Mouse (Mus musculus) telencephalon, adult 2 months (tissue): ENCODE measurements around the gene Unc13c.

Source experiments
- DNase-seq: peaks from one replicate; pipeline ENCODE4 v3.0.0-alpha.2; 2011; ENCODE audit warnings: low read depth, low spot score

Gene Unc13c

DNA sequence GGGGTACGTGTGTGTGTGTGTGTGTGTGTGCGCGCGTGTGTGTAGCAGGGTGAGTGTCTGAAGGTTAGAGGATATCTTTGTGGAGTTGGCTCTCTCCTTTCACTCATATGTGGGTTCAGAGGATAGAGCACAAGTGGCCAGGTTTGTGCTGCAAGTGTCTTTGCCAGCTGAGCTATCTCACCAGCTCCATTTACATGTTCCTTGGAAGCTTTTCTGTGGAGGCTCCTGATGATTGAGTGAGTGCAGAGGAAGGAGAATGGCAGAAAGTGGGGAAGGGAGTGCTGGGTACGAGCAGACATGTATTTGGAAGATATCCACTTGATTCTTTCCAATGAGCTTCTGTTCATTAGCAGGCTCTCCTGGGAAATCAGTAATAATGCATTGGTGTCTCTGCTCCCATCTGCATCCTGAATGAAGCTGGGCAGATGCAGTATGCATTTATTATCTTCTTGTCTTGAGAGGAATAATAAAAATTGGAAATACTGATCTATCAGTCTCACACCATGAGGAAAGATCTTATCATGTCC lies 86.3 kb downstream of the Unc13c start:
- no peak for DNase-seq

DNA sequence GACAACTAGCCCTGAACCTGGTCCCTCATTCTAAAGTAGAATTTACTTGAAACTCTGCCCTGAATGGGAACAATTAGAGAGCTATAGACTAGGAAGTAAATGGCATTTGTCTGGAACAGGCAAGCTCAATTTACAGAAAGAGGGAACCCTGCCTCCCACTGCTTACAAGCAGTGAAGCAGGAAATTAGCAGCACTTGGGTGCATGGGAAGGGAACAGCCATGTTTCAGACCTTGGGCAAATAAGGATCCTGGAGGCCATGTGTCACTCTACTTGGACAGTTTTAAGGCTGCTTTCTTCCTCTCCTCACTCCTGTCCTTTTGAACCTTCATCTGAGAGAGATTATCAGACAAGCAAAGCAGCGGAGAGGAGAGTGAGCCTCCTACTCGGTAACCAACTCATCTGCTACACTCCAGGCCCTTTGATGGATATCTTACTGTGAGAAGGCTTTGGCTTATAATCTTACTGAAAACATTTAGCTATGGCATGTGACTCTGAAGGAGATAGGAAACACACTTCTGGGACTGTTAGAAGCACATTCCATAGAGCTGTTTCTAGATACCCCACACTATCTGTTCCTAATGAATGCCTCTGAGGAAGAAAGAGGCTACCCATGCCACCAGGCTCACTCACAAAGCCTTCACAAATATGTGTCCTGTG lies 101.2 kb downstream of the Unc13c start:
- DNase-seq: no peak

DNA sequence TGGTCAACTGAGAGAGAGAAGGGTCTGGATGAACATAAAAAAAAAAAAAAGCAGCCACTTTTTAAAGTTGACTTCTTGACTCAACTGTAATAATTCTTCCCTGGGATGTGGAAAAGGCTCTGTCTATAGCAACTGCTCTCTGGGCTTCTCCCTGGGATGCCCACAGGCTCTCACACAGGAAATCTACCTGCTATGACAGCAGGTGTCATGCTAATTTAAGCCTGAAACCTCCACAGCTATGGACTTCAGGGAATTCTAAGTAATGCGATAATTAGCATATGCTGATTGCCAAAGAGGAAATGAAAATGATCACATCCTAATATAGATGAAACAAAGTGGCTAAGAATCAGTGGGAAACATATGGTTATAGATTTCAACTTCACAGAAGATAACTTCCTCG lies 102.1 kb downstream of the Unc13c start:
- no peak for DNase-seq

DNA sequence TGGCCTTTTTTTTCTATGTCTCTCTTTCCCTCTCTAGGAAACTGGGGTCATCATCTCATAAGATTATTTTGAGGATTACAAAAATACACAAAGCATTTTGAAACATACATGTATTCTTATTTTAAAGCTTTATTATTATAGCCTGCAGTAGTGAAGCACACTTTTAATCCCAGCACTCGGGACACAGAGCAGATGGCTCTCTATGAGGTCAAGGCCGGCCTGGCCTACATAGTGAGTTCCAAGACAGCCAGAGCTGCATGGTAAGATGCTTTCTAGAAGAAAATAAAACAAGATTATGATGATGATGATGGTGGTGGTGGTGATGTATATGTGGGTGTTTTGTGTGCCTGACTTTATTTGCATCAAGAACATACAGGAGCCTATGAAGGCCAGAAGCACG lies 109.3 kb downstream of the Unc13c start:
- no peak for DNase-seq

GRCm38 (mm10) chr9:73854281-73854680 lies 114.5 kb downstream of the Unc13c start:
- no peak for DNase-seq

GRCm38 (mm10) chr9:73806681-73807080 lies 162.1 kb downstream of the Unc13c start:
- no peak for DNase-seq

GRCm38 (mm10) chr9:73774616-73775015 lies 194.2 kb downstream of the Unc13c start:
- DNase-seq: no peak

GRCm38 (mm10) chr9:73755185-73755584 lies 213.6 kb downstream of the Unc13c start:
- no peak for DNase-seq

DNA sequence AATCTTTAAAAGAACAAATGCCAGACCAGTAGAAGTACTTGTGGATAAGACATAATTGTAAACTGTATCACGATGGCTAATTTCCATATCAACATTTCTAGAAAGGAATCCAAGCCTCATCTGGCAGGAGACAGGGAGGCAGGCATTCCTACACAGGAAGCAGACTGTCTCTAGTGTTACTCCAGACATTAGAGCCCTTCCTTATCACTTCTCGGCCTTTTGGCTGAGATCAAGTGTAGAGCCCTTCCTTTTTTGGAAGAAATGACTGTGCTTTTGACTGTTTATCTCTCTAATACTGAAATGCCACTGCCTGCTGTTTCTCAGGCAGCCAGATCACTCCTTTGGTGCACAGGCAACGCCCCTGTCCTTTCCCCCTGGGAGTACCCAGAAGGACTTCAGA lies 215.3 kb downstream of the Unc13c start:
- no peak for DNase-seq

DNA sequence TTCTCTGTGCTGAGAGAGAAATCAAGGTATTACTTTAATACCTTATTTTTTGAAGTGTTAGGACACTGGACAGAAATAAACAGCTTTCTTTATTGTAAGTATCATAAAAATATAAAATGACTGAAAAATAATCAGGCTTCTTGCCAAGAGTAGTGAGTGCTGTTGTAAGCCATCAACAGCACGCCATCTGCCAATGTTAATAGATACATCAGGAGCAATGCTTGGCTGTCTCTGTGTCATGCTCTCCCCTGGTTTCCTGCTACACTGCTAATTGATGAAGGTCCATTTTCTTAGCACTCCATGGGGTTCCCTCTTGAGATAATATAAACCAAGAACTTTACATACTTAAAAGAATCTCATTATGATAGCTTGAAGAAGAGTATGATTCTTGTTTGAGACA lies 217.4 kb downstream of the Unc13c start:
- no peak for DNase-seq

DNA sequence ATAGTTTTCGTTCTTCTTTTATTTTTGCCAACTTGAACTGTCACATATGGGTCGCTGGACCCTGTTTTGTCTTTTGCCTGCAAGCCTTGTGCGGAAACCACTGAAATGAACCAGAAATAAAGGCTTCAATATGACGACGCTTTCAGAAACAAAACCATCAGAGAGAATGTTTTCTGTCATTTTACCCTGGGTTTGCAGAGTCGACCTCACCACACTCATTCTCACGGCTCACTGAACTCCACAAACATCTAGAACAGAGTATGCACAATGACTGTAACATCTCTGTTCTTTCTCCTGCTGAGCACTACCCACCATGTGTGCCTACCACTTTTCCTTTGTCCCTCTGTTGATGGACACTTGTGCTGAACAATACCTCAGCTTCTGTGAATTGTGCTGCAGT lies 234.3 kb downstream of the Unc13c start:
- DNase-seq: no peak

- no peak for DNase-seq
Observed at GRCm38 (mm10) chr9:73725717-73726662, 242.8 kb downstream of the Unc13c start.

- DNase-seq: no peak
Observed at GRCm38 (mm10) chr9:73724776-73725175, 244.0 kb downstream of the Unc13c start.

DNA sequence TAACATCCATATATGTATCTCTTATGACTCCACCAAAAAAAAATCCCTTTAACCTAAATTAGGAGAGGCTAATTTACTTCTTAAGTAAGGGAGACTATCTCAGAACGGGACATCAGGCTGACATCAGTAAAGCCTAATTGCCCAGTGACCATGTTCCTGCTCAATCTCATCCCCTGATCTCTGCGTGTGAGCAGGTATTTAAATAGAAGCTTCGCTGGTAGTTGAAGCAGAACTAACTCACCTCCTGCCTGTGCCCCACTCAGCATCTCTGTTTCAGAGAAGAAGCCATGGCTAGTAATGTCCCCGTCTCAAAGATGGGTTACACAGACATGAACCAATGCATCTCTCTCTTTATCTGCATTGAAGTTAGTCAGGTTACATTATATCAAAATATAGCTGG lies 255.3 kb downstream of the Unc13c start:
- DNase-seq: no peak

DNA sequence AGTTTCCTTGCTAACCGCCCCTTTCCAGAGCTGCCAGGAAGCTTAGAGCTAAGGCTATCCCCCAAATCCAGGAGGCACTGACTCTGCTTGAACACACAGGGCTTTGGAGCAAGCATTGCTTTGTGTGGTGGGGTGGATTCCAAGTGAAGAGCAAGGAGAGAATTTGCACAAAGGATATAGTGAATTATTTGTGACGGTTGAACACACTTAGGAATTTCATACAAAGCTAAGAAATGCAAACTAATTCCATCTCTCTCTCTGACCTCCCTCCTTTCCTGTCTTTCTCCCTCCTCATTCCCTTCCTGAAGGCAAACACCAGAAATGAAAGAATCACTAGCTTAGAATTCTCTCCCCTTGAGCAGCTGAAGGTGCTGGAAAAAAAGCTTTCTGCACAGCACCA lies 271.7 kb downstream of the Unc13c start:
- no peak for DNase-seq

DNA sequence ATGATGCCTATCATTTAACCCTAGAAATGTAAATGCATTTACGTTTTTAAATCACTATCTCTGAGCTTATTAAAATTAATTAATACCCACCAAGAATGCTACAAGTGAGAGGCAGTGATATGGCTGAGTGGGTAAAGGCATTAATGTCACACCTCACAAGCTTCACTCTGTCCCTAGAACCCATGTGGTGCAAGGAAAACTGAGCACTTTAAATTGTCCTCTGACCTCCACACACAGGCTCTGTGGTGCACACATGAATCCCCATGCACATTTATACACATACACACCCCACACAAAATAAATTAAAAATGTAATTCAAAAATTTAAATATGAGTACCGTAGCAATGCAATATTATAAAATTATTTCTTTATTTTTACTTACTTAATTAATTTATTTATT lies 287.2 kb downstream of the Unc13c start:
- DNase-seq: no peak

- DNase-seq: no peak
Observed at GRCm38 (mm10) chr9:73680545-73681495, 287.9 kb downstream of the Unc13c start.

GRCm38 (mm10) chr9:73671656-73672212 lies 297.0 kb downstream of the Unc13c start:
- DNase-seq: no peak

- no peak for DNase-seq
Observed at GRCm38 (mm10) chr9:73670040-73670439, 298.7 kb downstream of the Unc13c start.

DNA sequence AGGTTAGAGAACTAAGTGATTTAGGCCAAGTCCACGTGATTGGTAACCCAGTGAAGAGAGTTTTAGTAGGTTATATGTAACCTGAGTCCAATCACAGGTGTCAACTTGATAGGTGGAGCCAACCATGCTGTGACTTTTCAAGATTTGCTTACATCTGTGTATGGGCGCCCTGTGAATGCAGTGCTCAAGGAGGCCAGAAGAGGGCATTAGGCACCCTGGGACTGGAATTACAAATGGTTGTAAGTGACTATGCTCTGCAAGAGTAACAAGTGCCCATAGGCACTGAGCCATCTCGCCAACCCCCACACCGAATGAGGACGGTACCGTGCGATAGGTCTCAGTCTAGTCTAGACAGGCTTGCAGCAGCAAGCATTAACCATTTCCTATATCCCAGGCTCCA lies 305.9 kb downstream of the Unc13c start:
- DNase-seq: no peak

DNA sequence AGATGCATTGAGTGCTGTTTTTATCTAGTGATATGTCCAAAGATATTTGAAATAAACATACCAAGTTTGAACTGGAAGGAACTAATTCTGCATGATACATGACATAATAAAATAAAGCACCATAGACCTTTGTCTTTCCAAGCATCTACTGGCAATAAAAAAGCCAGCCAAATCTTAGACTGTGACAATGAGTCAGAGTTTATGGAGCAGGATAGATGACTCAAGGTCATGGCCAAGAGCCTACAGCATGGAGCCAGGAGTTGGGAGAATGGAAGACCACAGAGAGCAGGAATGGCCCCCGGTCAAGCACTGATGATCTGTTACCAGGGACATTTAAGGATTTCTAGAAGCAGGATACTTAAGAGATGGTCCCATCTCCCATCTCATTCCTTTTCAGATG lies 319.7 kb downstream of the Unc13c start:
- DNase-seq: no peak
